In genomic region chr3:51396219-51397068, GRCm38 (mm10) we compare ENCODE assay signal across 8 mouse cellular contexts. TPM values are rescaled to one million over a fixed set of nuclear protein-coding genes. Genes with fewer than 3 reads are reported as not detected.
DNase-seq lines count a peak whose midpoint lies in the region; ATAC-seq and TF ChIP-seq lines count a peak whose summit lies in the region.

TSS of gene Mgarp (minus strand) at chr3:51396738.

- no peaks in the 10 kb centered on the region for H3K36me3 ChIP-seq in liver, embryonic 16.5 days (ENCODE audit: control insufficient read depth, insufficient read depth)
- no peaks in the 10 kb centered on the region for H3K36me3 ChIP-seq in neural tube, embryonic 11.5 days (ENCODE audit: control insufficient read depth, insufficient read depth, low read length)

- no peaks in the 10 kb centered on the region for H3K9me3 ChIP-seq in liver, embryonic 16.5 days (replicated peaks; ENCODE audit: control insufficient read depth, low read length)
- no peaks in the 10 kb centered on the region for H3K9me3 ChIP-seq in neural tube, embryonic 11.5 days (ENCODE audit: control insufficient read depth, low read length)

- intact Hi-C loops in gastrocnemius, postnatal 14 days (cut with DNase I; ENCODE audit: low total_unique reads), result no loop called here

- TF ChIP-seq CTCF in cerebellum, adult 2 months (IDR thresholded peaks at IDR 0.05; ENCODE audit: borderline replicate concordance, insufficient read depth, low read depth, low read length), result no peak; the same call in 1 of the 2 replicates

- peak within 1 kb of the TSS; percentile 50 for H3K4me3 ChIP-seq in cerebellum, adult 2 months (replicated peaks; ENCODE audit: insufficient read depth, low read depth, low read length)
- peak within 1 kb of the TSS; percentile 70 for H3K4me3 ChIP-seq in liver, embryonic 16.5 days (ENCODE audit: low read depth, low read length)
- peak within 1 kb of the TSS; percentile 42 for H3K4me3 ChIP-seq in neural tube, embryonic 11.5 days (ENCODE audit: low read depth, low read length)

- no peaks in the 10 kb centered on the region; the same call in 1 of the 2 replicates for H3K27me3 ChIP-seq in cerebellum, adult 2 months (ENCODE audit: control insufficient read depth, insufficient read depth, low read length)
- peaks cover 18% of the 10 kb centered on the region for H3K27me3 ChIP-seq in liver, embryonic 16.5 days (ENCODE audit: control insufficient read depth, insufficient read depth, low read depth, low read length)
- no peaks in the 10 kb centered on the region; the same call in 1 of the 2 replicates for H3K27me3 ChIP-seq in neural tube, embryonic 11.5 days (ENCODE audit: control insufficient read depth, insufficient read depth, low read length)

- peak in 1 of 2 experiments; percentile 27 for DNase-seq in cerebellum, adult 2 months
- no peak for DNase-seq in cerebellum, adult 9-11 months
- DNase-seq in cerebellum, postnatal 36 days, result peak; percentile 16 to 19
- peak; percentile 74 for DNase-seq in gastrocnemius, postnatal 14 days
- peak; percentile 85 for DNase-seq in induced T-regulatory cell, adult 2 months (ENCODE audit: low read depth)
- DNase-seq in neural tube, embryonic 11.5 days (ENCODE audit: low spot score), result peak; percentile 85
- DNase-seq in thymus, postnatal 0 days (ENCODE audit: low spot score), result peak; percentile 63

- TF ChIP-seq POLR2A in cerebellum, adult 2 months (IDR thresholded peaks at IDR 0.05; ENCODE audit: borderline replicate concordance, insufficient read depth, low read length), result no peak

- ATAC-seq in liver, embryonic 16.5 days (ENCODE audit: low read depth), result peak; percentile 92
- peak; percentile 86 for ATAC-seq in neural tube, embryonic 11.5 days (ENCODE audit: insufficient read depth, low FRiP score, low TSS enrichment)

- no peaks in the 10 kb centered on the region for H3K4me1 ChIP-seq in cerebellum, adult 2 months (ENCODE audit: control insufficient read depth, insufficient read depth, low read length)
- H3K4me1 ChIP-seq in liver, embryonic 16.5 days (ENCODE audit: control insufficient read depth, low read depth, low read length), result peaks cover 13% of the 10 kb centered on the region
- H3K4me1 ChIP-seq in neural tube, embryonic 11.5 days (ENCODE audit: control insufficient read depth, insufficient read depth, low read length), result no peaks in the 10 kb centered on the region

- H3K27ac ChIP-seq in cerebellum, adult 2 months (ENCODE audit: insufficient read depth, low read length), result no peak within 1 kb of the TSS
- no peak within 1 kb of the TSS for H3K27ac ChIP-seq in liver, embryonic 16.5 days (ENCODE audit: low read length)
- H3K27ac ChIP-seq in neural tube, embryonic 11.5 days (ENCODE audit: low read depth, low read length), result no peak within 1 kb of the TSS

- H3K9ac ChIP-seq in liver, embryonic 16.5 days (ENCODE audit: low read depth, low read length), result peak within 1 kb of the TSS; percentile 60
- H3K9ac ChIP-seq in neural tube, embryonic 11.5 days (ENCODE audit: low read length), result peak within 1 kb of the TSS; percentile 57

- 3% methylated on average over 41 of the region's 41 CpGs for WGBS in cerebellum, adult 2 months
- WGBS in liver, embryonic 16.5 days (ENCODE audit: insufficient replicate concordance), result 2% methylated on average over 41 of the region's 41 CpGs
- WGBS in neural tube, embryonic 11.5 days, result 4% methylated on average over 37 of the region's 41 CpGs

- H3K4me2 ChIP-seq in liver, embryonic 16.5 days (ENCODE audit: low read depth, low read length), result peak within 1 kb of the TSS; percentile 76
- H3K4me2 ChIP-seq in neural tube, embryonic 11.5 days (ENCODE audit: low read depth), result peak within 1 kb of the TSS; percentile 70

RNA-seq across cellular contexts. Expression of gene Mgarp, which starts in this region (rescaled TPM):
- 1.6 and 2.0 TPM in 2 replicates for polyA plus RNA-seq in cerebellum, adult 2 months (2012; rRNA removed)
- total RNA-seq in gastrocnemius, postnatal 14 days (2021), result under 1 TPM; 0.24 to 0.29 TPM
- 3.0 TPM in 2 replicates for polyA plus RNA-seq in liver, embryonic 16.5 days (2015; fragmentation: Nextera tagmentation; extraction: Ambion mirVana)
- 4.2 and 6.7 TPM in 2 replicates for polyA plus RNA-seq in neural tube, embryonic 11.5 days (2014; fragmentation: Nextera tagmentation; extraction: Ambion mirVana)
- 0.72 and 1.0 TPM in 2 replicates for polyA plus RNA-seq in thymus, postnatal 0 days (2015; fragmentation: Nextera tagmentation; extraction: Ambion mirVana)

Comparison
In these comparisons a context has a peak if more than half of its experiments do, and no peak if none do; other contexts are left out.
1. Peak in DNase-seq in gastrocnemius, postnatal 14 days; RNA of the gene not detected or under 1 TPM.